Mouse (Mus musculus): ENCODE data around the gene Sbf2. TPM values are rescaled to one million over a fixed set of nuclear protein-coding genes. Genes with fewer than 3 reads are reported as not detected.

The Sbf2 gene
- 1 to 10 TPM; 2.4 to 2.8 TPM for total RNA-seq (2023)

GRCm38 (mm10) chr7:110614133-110615063 lies at the start of gene Sbf2:
Gene Sbf2, minus strand, starts transcription at chr7:110614922.

DNA sequence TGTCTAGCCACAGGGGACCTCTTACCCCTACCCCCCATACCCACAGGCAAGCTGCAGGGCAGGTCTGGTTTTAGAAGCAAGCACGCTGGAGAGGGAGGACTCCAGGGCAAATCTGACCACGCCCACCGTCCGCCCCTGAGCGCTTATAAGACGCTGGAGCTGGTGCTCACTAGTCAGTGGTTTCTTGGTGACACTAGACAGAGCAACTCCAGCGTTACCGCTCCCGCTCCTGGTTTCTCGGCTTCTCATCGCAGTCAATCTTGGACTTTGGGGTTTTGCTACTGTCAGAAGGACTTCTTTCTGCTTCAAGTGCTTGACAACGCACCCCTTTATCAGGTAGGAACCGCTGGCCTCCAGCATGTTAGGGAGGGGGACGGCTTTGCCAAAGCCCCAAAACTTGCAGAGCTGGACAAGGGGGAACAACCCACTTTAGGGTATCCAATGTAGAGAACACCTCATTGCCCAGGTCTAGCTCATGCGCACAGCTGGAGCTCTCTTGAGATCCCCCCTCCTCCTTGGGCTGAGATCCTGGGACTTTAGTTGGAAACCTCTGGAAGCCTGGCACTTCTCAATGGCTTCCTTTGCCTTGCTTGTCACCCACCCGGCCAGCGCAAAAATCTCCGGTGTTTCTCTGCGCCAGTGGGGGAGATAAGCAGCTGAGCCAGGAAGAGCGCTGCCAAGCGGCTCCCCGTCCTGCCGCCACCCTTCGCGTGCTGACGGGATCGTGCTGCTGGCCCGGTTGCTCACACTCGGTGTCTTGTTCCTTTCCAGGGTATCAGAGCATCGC lies 13.0 kb upstream of the Sbf2 start, which contains the start of gene Adm:
Adm (plus strand) TSS at position 176 of the 787 bp plus-strand sequence.

Other genes with a start within 250 kb of the Sbf2 start
- gene Adm, start 12.7 kb upstream of the Sbf2 start, total RNA-seq (2023) = not detected
- gene Ampd3, start 153.3 kb upstream of the Sbf2 start, total RNA-seq (2023) = 100 to 1,000 TPM; 127 to 132 TPM
- 10 to 100 TPM; 78.2 to 79.3 TPM for gene Rnf141, start 229.5 kb upstream of the Sbf2 start, total RNA-seq (2023)
- 1 to 10 TPM; 5.1 to 5.3 TPM for gene Lyve1, start 248.3 kb upstream of the Sbf2 start, total RNA-seq (2023)